Mouse (Mus musculus) Patski (cell line): ENCODE measurements around the gene Slc17a9. TPM values are rescaled to one million over a fixed set of nuclear protein-coding genes. Genes with fewer than 3 reads are reported as not detected.

Source experiments
- ATAC-seq: fragments of 100-300 bp; one replicate; pipeline ENCODE4 v1.8.0; 2021
- CTCF ChIA-PET: fragments of 350-600 bp; sonication (Branson Sonifier 250); formaldehyde crosslinking; loops from one replicate; lab custom pipeline; 2022; ENCODE audit warnings: inconsistent platforms; lab: Charles Lee
- POLR2A ChIA-PET: fragments of 350-600 bp; sonication (Branson Sonifier 250); formaldehyde crosslinking; loops from one replicate; lab custom pipeline; 2022; ENCODE audit warnings: antibody characterized with exemption, inconsistent platforms; lab: Charles Lee
- DNase-seq: peaks from one replicate; pipeline ENCODE4 v3.0.0-alpha.2; 2011; ENCODE audit warnings: low read depth, low spot score
- H3K27me3 ChIP-seq: fragments of 371-371 bp; one replicate; pipeline ENCODE4 v1.5.1; 2021
- CTCF ChIP-seq: fragments of 100-300 bp; IDR thresholded peaks from one replicate; pipeline ENCODE4 v1.5.1; 2021
- in situ Hi-C: fragments of 300-500 bp; cut with MboI; formaldehyde crosslinking; loops from 3 replicates; pipeline ENCODE4 v1.11.1; 2018; ENCODE audit warnings: low pct_unique_long_range_greater_than_20kb, mixed read lengths
- polyA plus RNA-seq: library from polyadenylated mRNA; unstranded; gene quantifications from one replicate; pipeline ENCODE4 v1.2.3, GENCODE M21; 2021

Gene Slc17a9
- polyA plus RNA-seq, 1 experiment from 2014 or later, result 0.12 TPM

DNA sequence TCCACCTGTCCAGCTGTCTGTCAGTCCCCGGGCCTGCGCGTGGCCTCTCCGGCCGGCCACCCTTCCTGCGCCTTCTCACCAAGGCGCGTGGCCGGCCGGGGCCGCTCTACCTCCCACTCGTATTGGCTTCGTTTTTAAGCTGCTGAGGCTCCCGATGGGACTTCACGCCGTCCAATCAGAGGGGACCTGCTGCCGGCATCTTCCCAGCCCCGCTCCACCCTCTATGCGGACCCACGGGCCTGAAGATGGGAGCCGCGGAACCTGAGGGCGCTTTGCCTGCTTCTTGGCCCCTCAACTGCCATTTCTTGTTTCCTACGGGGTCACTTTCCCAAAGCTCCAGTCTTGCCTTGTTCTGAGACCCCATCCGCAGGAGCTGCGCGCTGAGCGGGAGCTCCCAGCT lies 51.7 kb downstream of the Slc17a9 start, which contains the start of gene Bhlhe23:
Gene Bhlhe23, minus strand, starts transcription at position 108 of the 400 bp plus-strand sequence.
- ChIA-PET CTCF (interaction anchor here (1.2 kb wide), 1 partner anchor 11 kb away, joined by 3 read pairs; no protein-coding TSS in a partner anchor), POLR2A (no interaction called here)
- in situ Hi-C loops, result loop anchor here (25.0 kb wide), 1 partner anchor 111 kb away; no protein-coding TSS in a partner anchor
- H3K27me3 ChIP-seq, result peaks cover 68% of the 10 kb centered on the region
- DNase-seq (no peak), ATAC-seq (no peak)
- TF ChIP-seq CTCF, result no peak

GRCm38 (mm10) chr2:180779226-180780104 lies 54.4 kb downstream of the Slc17a9 start:
- in situ Hi-C loops, result loop anchor here (25.0 kb wide), 1 partner anchor 108 kb away; no protein-coding TSS in a partner anchor
- peaks cover 60% of the 10 kb centered on the region for H3K27me3 ChIP-seq
- ChIA-PET CTCF (interaction anchor here (0.7 to 1.9 kb wide), 11 partner anchors 8 to 198 kb away, joined by 3 to 7 read pairs (median 3); partner anchors contain the start of gene Mrgbp), POLR2A (no interaction called here)
- peak; percentile 83 for TF ChIP-seq CTCF
- DNase-seq, result no peak
- no peak for ATAC-seq

- POLR2A ChIA-PET, result no interaction called here
- DNase-seq (no peak), ATAC-seq (no peak)
- no peak for TF ChIP-seq CTCF
- in situ Hi-C loops, result loop anchor here (25.0 kb wide), 1 partner anchor 107 kb away; no protein-coding TSS in a partner anchor
- peaks cover 54% of the 10 kb centered on the region for H3K27me3 ChIP-seq
- CTCF ChIA-PET, result interaction anchor here (0.7 to 1.8 kb wide), 4 partner anchors 13 to 199 kb away, joined by 3 to 4 read pairs (median 3); partner anchors contain the start of gene Mrgbp
Measured at GRCm38 (mm10) chr2:180780282-180780681, 55.2 kb downstream of the Slc17a9 start.

DNA sequence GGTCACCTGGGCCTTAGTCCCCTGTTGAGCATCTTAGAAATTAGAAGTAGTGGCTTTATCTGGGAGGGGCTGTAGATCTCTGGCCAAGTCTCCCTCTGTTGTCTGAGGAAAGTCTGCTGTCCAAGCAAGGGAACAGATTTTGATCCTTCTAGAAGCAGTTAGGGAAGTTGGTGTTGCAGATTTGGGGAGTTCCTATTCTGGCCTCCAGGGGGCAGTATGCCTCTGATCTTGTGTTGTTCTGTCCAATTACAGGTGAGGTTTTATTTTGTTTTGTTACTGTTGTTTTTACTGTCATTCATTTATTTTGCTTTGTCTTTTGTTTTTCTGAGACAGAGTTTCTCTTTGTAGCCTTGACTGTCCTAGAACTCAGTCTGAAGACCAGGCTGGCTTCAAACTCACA lies 61.7 kb downstream of the Slc17a9 start:
- in situ Hi-C loops, result loop anchor here (25.0 kb wide), 1 partner anchor 101 kb away; no protein-coding TSS in a partner anchor
- H3K27me3 ChIP-seq, result peaks cover 10% of the 10 kb centered on the region
- peak; percentile 80 for TF ChIP-seq CTCF
- DNase-seq, result no peak
- ChIA-PET CTCF (interaction anchor here (1.3 kb wide), 1 partner anchor 74 kb away, joined by 3 read pairs; no protein-coding TSS in a partner anchor), POLR2A (no interaction called here)
- ATAC-seq, result no peak

DNA sequence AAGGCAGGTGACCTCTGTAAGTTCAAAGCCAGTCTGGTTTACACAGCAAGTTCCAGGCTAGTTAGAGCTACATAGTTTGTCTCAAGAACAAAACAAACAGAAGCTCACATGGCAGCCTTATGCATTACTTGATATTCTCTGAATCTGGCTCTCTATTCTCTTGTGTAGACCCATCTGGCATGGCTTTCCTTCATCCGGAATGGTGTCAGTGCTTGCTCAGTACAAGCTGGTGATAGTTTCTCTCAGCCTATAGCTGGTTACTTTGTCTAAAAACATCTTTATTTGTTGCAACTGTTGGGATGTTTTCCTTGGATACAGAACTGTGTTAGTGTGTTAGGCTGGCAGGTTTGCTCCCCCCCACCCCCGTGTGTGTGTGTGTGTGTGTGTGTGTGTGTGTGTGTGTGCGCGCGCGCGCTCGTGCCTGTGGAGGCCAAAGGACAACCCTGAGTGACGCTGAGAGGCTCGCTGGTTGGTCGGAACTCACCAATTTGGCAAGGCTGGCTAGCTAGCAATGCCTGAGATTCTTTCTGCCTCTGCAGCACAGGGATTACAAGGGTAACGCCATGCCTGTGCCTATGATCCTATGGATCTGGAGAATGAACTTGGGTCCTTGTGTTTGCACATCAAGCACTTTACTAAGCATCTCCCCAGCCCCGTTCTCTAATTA lies 62.6 kb downstream of the Slc17a9 start:
- POLR2A ChIA-PET, result no interaction called here
- CTCF ChIA-PET, result interaction anchor here (0.7 to 1.7 kb wide), 5 partner anchors 9 to 115 kb away, joined by 3 to 6 read pairs (median 3); no protein-coding TSS in a partner anchor
- in situ Hi-C loops, result loop anchor here (25.0 kb wide), 1 partner anchor 100 kb away; no protein-coding TSS in a partner anchor
- H3K27me3 ChIP-seq, result peaks cover 3% of the 10 kb centered on the region
- DNase-seq (no peak), ATAC-seq (no peak)
- TF ChIP-seq CTCF, result no peak

DNA sequence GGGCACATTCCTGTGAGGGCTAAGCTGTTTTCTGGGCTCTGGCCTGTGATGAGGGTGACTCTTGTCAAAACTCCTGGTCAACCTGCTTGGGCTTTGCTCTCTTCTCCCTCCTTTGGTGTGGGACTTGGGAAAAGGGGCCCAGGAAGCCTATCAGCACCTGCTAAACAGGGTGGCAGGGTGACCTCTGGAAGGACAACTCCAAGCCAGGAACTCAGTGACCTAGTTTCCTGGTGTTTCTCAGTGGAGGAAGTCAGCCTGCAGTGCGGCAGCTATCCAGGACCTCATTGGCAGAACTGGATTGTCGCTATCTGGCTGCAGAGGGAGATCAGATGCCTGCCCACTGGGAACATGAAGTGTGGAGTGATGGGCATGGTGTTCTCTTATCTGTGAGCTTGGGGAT lies 63.3 kb downstream of the Slc17a9 start:
- ATAC-seq (no peak), DNase-seq (no peak)
- CTCF ChIA-PET, result interaction anchor here (1.0 to 1.7 kb wide), 2 partner anchors 9 to 10 kb away, joined by 3 to 4 read pairs; no protein-coding TSS in a partner anchor
- TF ChIP-seq CTCF, result no peak
- in situ Hi-C loops, result loop anchor here (25.0 kb wide), 1 partner anchor 99 kb away; no protein-coding TSS in a partner anchor
- POLR2A ChIA-PET, result no interaction called here
- H3K27me3 ChIP-seq, result peaks cover 3% of the 10 kb centered on the region

GRCm38 (mm10) chr2:180788843-180789242 lies 63.8 kb downstream of the Slc17a9 start:
- peak; percentile 87 for ATAC-seq
- no peak for TF ChIP-seq CTCF
- ChIA-PET POLR2A (no interaction called here), CTCF (interaction anchor here (1.0 to 1.7 kb wide), 2 partner anchors 9 to 175 kb away, joined by 3 to 4 read pairs; no protein-coding TSS in a partner anchor)
- in situ Hi-C loops, result loop anchor here (25.0 kb wide), 1 partner anchor 98 kb away; no protein-coding TSS in a partner anchor
- peak; percentile 50 for DNase-seq
- H3K27me3 ChIP-seq, result peaks cover 3% of the 10 kb centered on the region

DNA sequence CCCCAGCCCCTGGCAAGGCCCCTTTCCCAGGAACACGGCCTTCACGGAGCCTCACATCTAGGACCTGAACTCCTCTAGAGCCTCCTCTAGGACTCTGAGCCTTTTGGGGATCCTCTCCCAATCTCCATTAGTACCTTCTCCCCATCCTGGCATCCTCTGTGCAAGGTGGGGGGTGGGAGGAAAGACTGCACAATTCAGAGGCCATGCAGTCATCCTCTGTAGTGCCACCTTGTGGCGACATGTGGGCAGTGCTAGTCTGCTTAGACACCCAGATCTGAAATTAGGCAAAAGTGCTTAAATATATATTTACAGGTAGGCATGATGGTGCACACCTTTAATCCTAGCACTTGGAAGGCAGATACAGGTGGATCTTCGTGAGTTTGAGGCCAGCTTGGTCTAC lies 66.6 kb downstream of the Slc17a9 start:
- ChIA-PET CTCF (interaction anchor here (1.1 kb wide), 2 partner anchors 11 to 13 kb away, joined by 3 read pairs; no protein-coding TSS in a partner anchor), POLR2A (no interaction called here)
- in situ Hi-C loops, result loop anchor here (25.0 kb wide), 1 partner anchor 96 kb away; no protein-coding TSS in a partner anchor
- no peak for DNase-seq
- peak; percentile 91 for TF ChIP-seq CTCF
- no peak for ATAC-seq
- H3K27me3 ChIP-seq, result no peaks in the 10 kb centered on the region

Other genes with a start within 250 kb of the Slc17a9 start
- not detected for gene Ntsr1, start 225.3 kb upstream of the Slc17a9 start, polyA plus RNA-seq
- gene Mrgbp, start 144.0 kb upstream of the Slc17a9 start, polyA plus RNA-seq, result 55.2 TPM
- gene Ogfr, start 136.0 kb upstream of the Slc17a9 start, polyA plus RNA-seq, result 81.2 TPM
- 1.3 TPM for gene Col9a3, start 127.5 kb upstream of the Slc17a9 start, polyA plus RNA-seq
- gene Tcfl5, start 82.6 kb upstream of the Slc17a9 start, polyA plus RNA-seq, result not detected
- gene Dido1, start 15.3 kb upstream of the Slc17a9 start, polyA plus RNA-seq, result 30.8 TPM
- gene Gid8, start 15.1 kb upstream of the Slc17a9 start, polyA plus RNA-seq, result 54.1 TPM
- not detected for gene Bhlhe23, start 51.6 kb downstream of the Slc17a9 start, polyA plus RNA-seq
- 51.7 TPM for gene Ythdf1, start 195.7 kb downstream of the Slc17a9 start, polyA plus RNA-seq
- gene Birc7, start 203.8 kb downstream of the Slc17a9 start, polyA plus RNA-seq, result not detected
- gene Nkain4, start 229.4 kb downstream of the Slc17a9 start, polyA plus RNA-seq, result 0.59 TPM
- gene Arfgap1, start 242.0 kb downstream of the Slc17a9 start, polyA plus RNA-seq, result 56.2 TPM